Mouse (Mus musculus) forebrain, embryonic 13.5 days (tissue): ENCODE measurements around the gene Il23a. TPM values are rescaled to one million over a fixed set of nuclear protein-coding genes. Genes with fewer than 3 reads are reported as not detected.
"Not testable (repeated sequence)": the region's sequence is repeated elsewhere in the genome, so short reads cannot be mapped to it uniquely, and the experiment has no call there.

Source experiments
- ATAC-seq: fragments of 200-750 bp; cut with Nextera tagmentation; 2 replicates; pipeline ENCODE4 v1.8.0; 2017
- H3K27ac ChIP-seq: fragments of 300-500 bp; sonication (generic); 2 replicates; pipeline ENCODE4 v1.5.1; 2015; ENCODE audit warnings: inconsistent platforms, mild to moderate bottlenecking, moderate library complexity
- H3K27me3 ChIP-seq: fragments of 300-500 bp; sonication (generic); 2 replicates; pipeline ENCODE4 v1.6.1; 2015; ENCODE audit warnings: mild to moderate bottlenecking, inconsistent platforms
- H3K36me3 ChIP-seq: fragments of 300-500 bp; sonication (generic); 2 replicates; pipeline ENCODE4 v1.6.1; 2015; ENCODE audit warnings: mild to moderate bottlenecking, inconsistent platforms; ENCODE audit not compliant: poor library complexity, severe bottlenecking
- H3K4me1 ChIP-seq: fragments of 300-500 bp; sonication (generic); 2 replicates; pipeline ENCODE4 v1.6.1; 2015; ENCODE audit warnings: inconsistent platforms
- H3K4me2 ChIP-seq: fragments of 300-500 bp; sonication (generic); 2 replicates; pipeline ENCODE4 v1.6.1; 2015; ENCODE audit warnings: inconsistent platforms, mild to moderate bottlenecking, moderate library complexity
- H3K4me3 ChIP-seq: fragments of 300-500 bp; sonication (generic); 2 replicates; pipeline ENCODE4 v1.5.1; 2015; ENCODE audit warnings: mild to moderate bottlenecking, inconsistent platforms
- H3K9ac ChIP-seq: fragments of 300-500 bp; sonication (generic); 2 replicates; pipeline ENCODE4 v1.6.1; 2015; ENCODE audit warnings: mild to moderate bottlenecking, inconsistent platforms
- H3K9me3 ChIP-seq: fragments of 300-500 bp; sonication (generic); replicated peaks from 2 replicates; pipeline ENCODE4 v1.6.1; 2016; ENCODE audit warnings: inconsistent platforms
- WGBS: fragments of 180-500 bp; shearing (Covaris S2); methylation state at CpG from one replicate; pipeline ENCODE4 v1.1.7; 2015; 5-methylcytosine and 5-hydroxymethylcytosine counted together
- polyA plus RNA-seq: library from polyadenylated mRNA; unstranded; fragments of >200 nt; fragmentation: Nextera tagmentation; extraction: Ambion mirVana; gene quantifications from 2 replicates; pipeline ENCODE4 v1.2.1, GENCODE M21; 2015

Il23a gene
- polyA plus RNA-seq, 1 experiment from 2014 or later = not detected

GRCm38 (mm10) chr10:128302785-128303125, 4.2 kb upstream of the Il23a start:
- Histone ChIP-seq H3K4me2 (peak overlapping the region; percentile 82), H3K27me3 (no peaks in the 10 kb centered on the region), H3K27ac (peak overlapping the region; percentile 95), H3K36me3 (peaks cover 4% of the 10 kb centered on the region; the same call in 1 of the 2 replicates), H3K4me1 (peaks cover 17% of the 10 kb centered on the region), H3K4me3 (peak overlapping the region; percentile 58), H3K9me3 (no peaks in the 10 kb centered on the region), H3K9ac (peak overlapping the region; percentile 88)
- WGBS = under 1% methylated on average over 9 of the region's 9 CpGs
- peak; percentile 50 for ATAC-seq

- Histone ChIP-seq H3K4me3 (peak overlapping the region; percentile 58), H3K9me3 (no peaks in the 10 kb centered on the region), H3K27me3 (no peaks in the 10 kb centered on the region), H3K4me2 (peak overlapping the region; percentile 82), H3K9ac (peak overlapping the region; percentile 88), H3K27ac (peak overlapping the region; percentile 95), H3K4me1 (peaks cover 17% of the 10 kb centered on the region), H3K36me3 (peaks cover 4% of the 10 kb centered on the region; the same call in 1 of the 2 replicates)
- 36% methylated on average over 3 of the region's 3 CpGs for WGBS
- no peak for ATAC-seq
Measured at GRCm38 (mm10) chr10:128302357-128302756, 3.8 kb upstream of the Il23a start.

DNA sequence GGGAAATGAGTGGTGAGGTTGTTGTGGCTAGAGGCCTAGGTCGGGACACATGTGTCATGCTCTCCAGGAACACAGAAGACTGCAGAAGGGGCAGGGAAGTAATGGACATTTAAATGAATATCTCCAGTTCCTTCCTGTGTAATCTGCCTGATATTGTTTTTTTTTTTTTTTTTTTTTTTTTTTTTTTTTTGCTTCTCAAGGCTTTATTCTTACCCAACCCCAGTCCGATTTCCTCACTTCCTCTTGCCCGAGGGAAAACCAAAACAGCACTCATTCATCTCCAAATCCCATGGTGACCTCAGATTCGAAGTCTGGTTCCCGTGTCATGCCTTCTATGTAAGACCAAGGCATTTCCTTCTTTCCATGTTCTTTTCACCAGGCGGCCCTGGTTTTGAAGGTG, 309 bp downstream of the Il23a start:
- no peak overlapping the region for H3K9ac ChIP-seq
- ATAC-seq = no peak
- H3K9me3 ChIP-seq = no peaks in the 10 kb centered on the region
- no peak overlapping the region for H3K4me2 ChIP-seq
- H3K4me3 ChIP-seq = no peak overlapping the region
- H3K27me3 ChIP-seq = no peaks in the 10 kb centered on the region
- no peak overlapping the region for H3K27ac ChIP-seq
- WGBS = 81% methylated on average over 6 of the region's 6 CpGs
- no peaks in the 10 kb centered on the region; the same call in 1 of the 2 replicates for H3K36me3 ChIP-seq
- H3K4me1 ChIP-seq = peaks cover 13% of the 10 kb centered on the region

DNA sequence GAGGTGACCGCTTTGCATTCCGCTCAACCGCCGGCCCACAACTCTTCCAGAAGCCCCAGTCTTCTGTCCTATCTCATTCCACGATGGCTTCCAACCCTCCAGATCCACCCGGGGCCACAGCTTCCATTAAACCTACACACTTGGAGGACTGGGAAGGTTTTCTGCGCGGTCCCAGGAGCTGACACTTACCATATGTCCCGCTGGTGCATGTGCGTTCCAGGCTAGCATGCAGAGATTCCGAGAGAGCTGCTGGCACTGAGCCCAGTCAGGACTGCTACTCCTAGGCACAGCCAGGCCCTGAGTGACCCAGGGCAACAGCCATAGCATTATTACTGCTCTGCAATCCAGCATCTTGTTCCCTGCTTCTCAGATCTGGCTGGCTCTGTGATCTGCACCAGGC, 930 bp downstream of the Il23a start:
- H3K27me3 ChIP-seq = no peaks in the 10 kb centered on the region
- H3K4me3 ChIP-seq = no peak overlapping the region
- H3K4me2 ChIP-seq = no peak overlapping the region
- H3K4me1 ChIP-seq = peaks cover 12% of the 10 kb centered on the region
- H3K9me3 ChIP-seq = no peaks in the 10 kb centered on the region
- no peak for ATAC-seq
- H3K9ac ChIP-seq = no peak overlapping the region
- 79% methylated on average over 11 of the region's 11 CpGs for WGBS
- 0 out of 2 replicates have a peak overlapping the region, but pooled peaks have one; percentile 14 for H3K27ac ChIP-seq
- peaks cover 5% of the 10 kb centered on the region for H3K36me3 ChIP-seq

GRCm38 (mm10) chr10:128297221-128297620, 1.3 kb downstream of the Il23a start:
- peaks cover 8% of the 10 kb centered on the region for H3K4me1 ChIP-seq

DNA sequence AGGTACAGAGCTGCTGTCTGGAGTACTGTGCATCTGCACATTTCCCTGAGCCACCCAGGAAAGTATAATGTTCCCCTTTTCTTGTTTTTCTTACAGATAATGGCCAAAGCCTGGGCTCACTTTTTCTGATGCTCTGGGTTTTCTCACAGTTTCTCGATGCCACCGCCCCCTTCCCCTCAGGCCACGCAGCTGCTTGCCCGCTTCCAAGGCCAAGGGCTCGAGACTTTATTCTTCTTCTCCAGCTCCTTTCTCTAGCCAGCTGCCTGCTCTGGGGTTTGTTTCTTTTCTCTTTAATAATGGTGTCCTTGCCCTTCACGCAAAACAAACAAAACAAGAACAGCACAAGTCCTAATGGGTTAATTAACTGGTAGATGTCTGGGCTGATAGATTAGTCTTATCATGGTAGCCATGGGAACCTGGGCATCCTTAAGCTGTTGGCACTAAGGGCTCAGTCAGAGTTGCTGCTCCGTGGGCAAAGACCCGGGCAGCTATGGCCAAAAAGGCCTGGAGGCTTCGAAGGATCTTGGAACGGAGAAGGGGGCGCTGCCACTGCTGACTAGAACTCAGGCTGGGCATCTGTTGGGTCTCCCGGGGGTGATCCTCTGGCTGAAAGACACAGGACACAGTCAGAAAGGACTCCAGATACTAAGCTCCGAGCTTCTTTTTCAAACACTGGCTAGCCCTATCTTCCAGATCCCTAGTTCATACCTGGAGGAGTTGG, 2.0 kb downstream of the Il23a start:
- H3K4me2 ChIP-seq = no peak overlapping the region
- H3K36me3 ChIP-seq = peaks cover 16% of the 10 kb centered on the region
- peak overlapping the region; percentile 8; the same call in 1 of the 2 replicates for H3K27ac ChIP-seq
- ATAC-seq = no peak
- WGBS = 63% methylated on average over 13 of the region's 13 CpGs
- H3K4me3 ChIP-seq = no peak overlapping the region
- H3K4me1 ChIP-seq = peaks cover 6% of the 10 kb centered on the region
- H3K9me3 ChIP-seq = no peaks in the 10 kb centered on the region
- no peak overlapping the region for H3K9ac ChIP-seq
- no peaks in the 10 kb centered on the region for H3K27me3 ChIP-seq

More at GRCm38 (mm10) chr10:128297221-128297620, 1.3 kb downstream of the Il23a start:
- H3K36me3 ChIP-seq = peaks cover 9% of the 10 kb centered on the region
- no peaks in the 10 kb centered on the region for H3K27me3 ChIP-seq
- H3K9ac ChIP-seq = no peak overlapping the region
- no peak overlapping the region for H3K4me3 ChIP-seq
- no peaks in the 10 kb centered on the region for H3K9me3 ChIP-seq
- H3K4me2 ChIP-seq = no peak overlapping the region
- ATAC-seq = no peak
- no peak overlapping the region for H3K27ac ChIP-seq
- WGBS = 69% methylated on average over 4 of the region's 4 CpGs

DNA sequence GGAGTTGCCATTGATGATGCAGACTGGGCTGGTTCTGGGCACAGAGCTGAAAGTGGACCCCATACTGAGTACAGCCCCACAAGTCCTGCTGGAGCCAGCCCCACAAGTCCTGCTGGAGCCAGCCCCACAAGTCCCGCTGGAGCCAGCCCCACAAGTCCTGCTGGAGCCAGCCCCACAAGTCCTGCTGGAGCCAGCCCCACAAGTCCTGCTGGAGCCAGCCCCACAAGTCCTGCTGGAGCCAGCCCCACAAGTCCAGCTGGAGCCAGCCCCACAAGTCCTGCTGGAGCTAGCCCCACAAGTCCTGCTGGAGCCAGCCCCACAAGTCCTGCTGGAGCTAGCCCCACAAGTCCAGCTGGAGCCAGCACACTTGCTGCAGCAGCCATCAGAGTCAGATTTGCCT, 8.0 kb downstream of the Il23a start:
- not testable (repeated sequence) for H3K4me2 ChIP-seq, ATAC-seq, H3K4me1 ChIP-seq, H3K4me3 ChIP-seq, H3K9me3 ChIP-seq, H3K9ac ChIP-seq, H3K27me3 ChIP-seq, H3K27ac ChIP-seq
- WGBS = 85% methylated on average over 1 of the region's 1 CpGs
- H3K36me3 ChIP-seq = peaks cover 61% of the 10 kb centered on the region

DNA sequence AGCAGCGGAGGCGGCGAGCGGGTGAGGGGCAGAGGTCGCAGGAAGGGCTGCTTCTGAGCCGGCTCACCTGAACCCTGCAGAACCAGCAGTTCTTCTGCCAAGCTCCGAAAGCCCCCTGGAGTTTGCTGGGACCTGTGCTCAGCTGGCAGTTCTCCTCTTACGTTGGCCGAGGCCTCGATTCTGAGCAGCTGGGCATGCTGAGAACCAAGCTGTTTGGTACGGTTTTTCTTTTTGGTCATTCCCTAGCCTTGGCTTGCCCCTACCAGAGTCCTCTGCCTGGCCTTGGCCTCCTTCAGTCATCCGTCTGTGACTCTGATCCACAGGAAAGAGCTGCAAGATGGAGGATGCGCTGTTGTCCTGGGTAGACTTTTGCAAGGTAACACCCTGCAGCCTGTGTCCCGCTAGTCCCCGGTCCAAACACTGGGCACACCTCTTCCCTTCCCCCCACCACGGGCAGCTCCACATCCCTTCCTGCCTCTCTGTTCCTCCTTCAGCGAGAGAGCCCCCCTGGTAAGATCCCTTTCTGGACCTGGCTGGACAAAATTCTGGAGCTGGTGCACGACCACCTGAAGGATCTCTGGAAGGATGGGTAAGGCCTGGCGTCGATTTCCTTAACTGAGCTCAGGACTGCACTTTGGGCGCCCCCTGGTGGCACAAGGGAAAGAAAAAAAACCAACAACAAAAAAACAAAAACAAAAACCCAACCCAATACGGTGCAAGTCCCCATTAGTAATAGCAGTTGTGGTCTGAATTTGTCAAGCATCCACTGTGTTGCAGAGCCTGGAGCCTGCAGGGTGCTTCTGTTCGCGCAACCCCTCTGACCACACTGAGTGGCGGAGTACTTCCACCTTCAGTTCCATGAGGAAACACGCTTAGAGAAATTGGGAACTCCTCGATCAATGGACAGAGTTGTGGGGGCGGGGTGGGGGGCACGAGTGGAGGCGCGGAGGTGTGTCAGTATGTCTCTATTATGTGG, 14.7 kb downstream of the Il23a start:
- H3K4me1 ChIP-seq = no peaks in the 10 kb centered on the region
- no peaks in the 10 kb centered on the region for H3K27me3 ChIP-seq
- no peak overlapping the region for H3K4me3 ChIP-seq
- H3K9me3 ChIP-seq = no peaks in the 10 kb centered on the region
- no peak overlapping the region for H3K4me2 ChIP-seq
- peak; percentile 57; the same call in 1 of the 2 replicates for ATAC-seq
- H3K9ac ChIP-seq = no peak overlapping the region; the same call in 1 of the 2 replicates
- no peak overlapping the region for H3K27ac ChIP-seq
- H3K36me3 ChIP-seq = peaks cover 81% of the 10 kb centered on the region
- WGBS = 66% methylated on average over 31 of the region's 31 CpGs

DNA sequence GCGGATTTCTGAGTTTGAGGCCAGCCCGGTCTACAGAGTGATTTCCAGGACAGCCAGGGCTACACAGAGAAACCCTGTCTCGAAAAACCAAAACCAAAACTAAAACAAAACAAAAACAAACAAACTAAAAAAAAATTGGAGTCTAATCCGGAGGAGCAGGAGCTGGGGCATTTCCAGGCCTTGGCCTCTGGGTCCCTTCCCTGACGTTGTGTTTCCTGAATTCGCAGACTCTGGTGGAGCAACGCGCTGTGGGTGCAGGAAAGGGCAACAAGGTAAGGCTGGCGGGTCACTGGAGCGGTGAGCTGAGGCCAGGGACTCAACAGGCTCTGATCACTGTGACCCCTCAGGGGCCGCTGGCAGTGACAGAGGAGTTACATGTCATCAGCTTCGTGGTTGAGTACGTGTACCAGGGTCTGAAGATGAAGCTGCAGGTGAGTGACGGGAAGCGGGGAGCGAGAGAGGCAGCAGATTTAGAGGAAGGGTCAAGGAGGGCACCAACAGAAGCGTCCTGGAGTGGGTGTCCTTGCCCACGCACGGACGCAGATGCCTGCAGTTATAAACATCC, 15.6 kb downstream of the Il23a start:
- Histone ChIP-seq H3K27me3 (no peaks in the 10 kb centered on the region), H3K36me3 (peaks cover 80% of the 10 kb centered on the region), H3K4me1 (no peaks in the 10 kb centered on the region), H3K9ac (no peak overlapping the region), H3K4me2 (no peak overlapping the region), H3K9me3 (no peaks in the 10 kb centered on the region), H3K4me3 (no peak overlapping the region), H3K27ac (no peak overlapping the region)
- WGBS = 91% methylated on average over 20 of the region's 20 CpGs
- ATAC-seq = no peak

- Histone ChIP-seq H3K27me3 (no peaks in the 10 kb centered on the region), H3K4me3 (no peak overlapping the region), H3K4me2 (no peak overlapping the region), H3K36me3 (peaks cover 77% of the 10 kb centered on the region), H3K27ac (no peak overlapping the region), H3K9ac (no peak overlapping the region), H3K9me3 (no peaks in the 10 kb centered on the region), H3K4me1 (no peaks in the 10 kb centered on the region)
- ATAC-seq = no peak
- WGBS = 93% methylated on average over 14 of the region's 14 CpGs
Measured at GRCm38 (mm10) chr10:128281682-128282081, 16.9 kb downstream of the Il23a start.

DNA sequence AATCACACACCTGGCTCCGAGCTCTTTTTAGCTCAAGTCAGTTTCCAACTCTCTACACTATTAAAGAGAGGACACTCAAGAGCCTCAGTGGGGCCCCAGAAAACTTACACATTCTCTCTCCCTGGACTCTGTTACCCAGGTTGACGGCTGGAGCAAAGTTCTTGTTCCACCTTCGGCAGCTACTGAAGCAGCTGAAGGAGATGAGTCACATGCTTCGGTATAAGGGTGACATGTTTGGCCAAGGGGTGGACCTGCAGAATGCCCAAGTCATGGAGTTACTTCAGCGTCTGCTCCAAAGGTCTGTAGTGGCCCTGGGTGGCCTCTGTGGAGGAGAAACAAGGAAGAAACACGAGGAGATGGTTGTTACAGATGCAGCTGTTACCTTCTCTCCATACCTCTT, 17.6 kb downstream of the Il23a start:
- no peak overlapping the region for H3K4me3 ChIP-seq
- peaks cover 73% of the 10 kb centered on the region for H3K36me3 ChIP-seq
- no peaks in the 10 kb centered on the region for H3K9me3 ChIP-seq
- WGBS = 91% methylated on average over 6 of the region's 6 CpGs
- ATAC-seq = no peak
- no peaks in the 10 kb centered on the region for H3K4me1 ChIP-seq
- H3K27ac ChIP-seq = no peak overlapping the region
- no peaks in the 10 kb centered on the region for H3K27me3 ChIP-seq
- H3K4me2 ChIP-seq = no peak overlapping the region
- no peak overlapping the region for H3K9ac ChIP-seq

DNA sequence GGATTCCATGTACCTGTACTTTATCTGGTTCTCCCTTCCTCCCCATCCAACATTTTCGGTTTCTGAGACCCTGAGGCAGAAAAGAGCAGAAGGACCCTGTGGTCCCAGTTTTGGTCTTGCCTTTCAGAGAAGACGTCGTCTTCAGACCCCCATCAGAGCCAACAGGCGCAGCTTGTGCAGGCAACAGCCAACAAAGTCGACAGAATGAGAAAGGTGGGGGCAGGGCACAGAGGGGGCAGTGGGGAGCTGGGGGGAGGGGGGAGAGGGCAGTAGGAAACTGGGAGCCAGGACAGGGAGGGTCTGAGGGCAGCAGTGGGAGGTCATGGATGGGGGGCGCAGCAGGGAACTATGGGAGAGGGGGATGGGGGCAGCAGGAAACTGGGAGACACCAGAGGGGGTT, 20.4 kb downstream of the Il23a start:
- Histone ChIP-seq H3K9ac (no peak overlapping the region), H3K4me1 (no peaks in the 10 kb centered on the region), H3K36me3 (peaks cover 52% of the 10 kb centered on the region), H3K4me2 (no peak overlapping the region), H3K27ac (no peak overlapping the region), H3K9me3 (no peaks in the 10 kb centered on the region), H3K4me3 (no peak overlapping the region), H3K27me3 (no peaks in the 10 kb centered on the region)
- no peak for ATAC-seq
- 67% methylated on average over 6 of the region's 6 CpGs for WGBS
